Mouse (Mus musculus): Measurements from ENCODE around the gene Trio. TPM values are rescaled to one million over a fixed set of nuclear protein-coding genes. Genes with fewer than 3 reads are reported as not detected.
A peak's percentile ranks its signal among the peaks of the same experiment; 100 is the strongest.

The Trio gene
- polyA plus RNA-seq (2011; ENCODE audit: insufficient read length, low read depth, missing spikeins): 154 and 161 TPM in 2 replicates

DNA sequence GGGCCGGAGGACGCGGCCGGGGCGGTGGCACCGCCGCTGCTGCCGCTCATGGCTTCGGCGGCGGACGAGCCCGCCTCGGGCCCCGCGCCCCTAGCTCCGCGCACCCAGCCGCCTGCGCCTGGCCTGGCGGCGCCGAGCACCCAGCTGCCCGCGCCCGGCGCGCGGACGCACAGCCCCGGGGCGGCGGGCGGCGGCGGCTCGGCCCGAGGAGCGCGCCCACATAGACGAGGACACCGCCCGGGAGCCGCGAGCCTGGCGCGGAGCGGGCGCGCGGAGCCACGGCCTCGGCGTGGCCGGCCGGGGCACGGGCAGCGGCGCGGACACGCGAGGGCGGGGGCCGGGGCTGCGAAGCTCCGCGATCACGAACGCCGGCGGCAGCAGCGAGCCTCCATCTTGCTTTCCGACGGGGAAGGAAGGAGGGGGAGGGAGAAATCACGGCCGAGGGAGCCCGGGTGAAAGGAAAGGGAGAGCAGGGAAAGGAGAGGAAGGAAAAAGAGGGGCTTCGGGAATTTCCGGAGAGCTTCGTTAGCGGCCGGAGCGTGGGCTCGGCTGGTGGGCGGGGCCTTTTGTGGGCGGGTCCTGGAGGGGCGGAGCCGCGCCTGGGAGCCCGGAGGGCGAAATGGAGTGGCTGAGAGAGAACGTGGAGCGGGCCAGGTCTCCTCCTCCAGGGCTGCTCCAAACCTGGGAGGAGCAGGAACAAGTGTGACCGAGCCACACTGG lies at the start of gene Trio:
TSS of gene Trio (minus strand) at position 402 of the 720 bp plus-strand sequence.
- Histone ChIP-seq H3K4me1 (ENCODE audit: control insufficient read depth, insufficient read depth, low read length) (peaks cover 9% of the 10 kb centered on the region), H3K27ac (ENCODE audit: insufficient read depth, low read length) (peak within 1 kb of the TSS; percentile 93), H3K4me3 (ENCODE audit: insufficient read depth, low read length) (peak within 1 kb of the TSS; percentile 77)
- no peak for TF ChIP-seq CTCF (IDR thresholded peaks at IDR 0.05; ENCODE audit: borderline replicate concordance, insufficient read depth, low read length)
- TF ChIP-seq POLR2A (IDR thresholded peaks at IDR 0.05; ENCODE audit: low read depth, low read length): peak; percentile 77

- Histone ChIP-seq H3K27ac (ENCODE audit: insufficient read depth, low read length) (no peak overlapping the region), H3K4me1 (ENCODE audit: control insufficient read depth, insufficient read depth, low read length) (no peaks in the 10 kb centered on the region), H3K4me3 (ENCODE audit: insufficient read depth, low read length) (no peak overlapping the region)
- no peak for TF ChIP-seq CTCF (IDR thresholded peaks at IDR 0.05; ENCODE audit: borderline replicate concordance, insufficient read depth, low read length)
- TF ChIP-seq POLR2A (IDR thresholded peaks at IDR 0.05; ENCODE audit: low read depth, low read length): no peak
These were observed 48.8 kb upstream of the Trio start for GRCm38 (mm10) chr15:28074416-28074970.

GRCm38 (mm10) chr15:28071601-28072000 lies 46.0 kb upstream of the Trio start:
- no peak overlapping the region for H3K4me3 ChIP-seq (ENCODE audit: insufficient read depth, low read length)
- TF ChIP-seq POLR2A (IDR thresholded peaks at IDR 0.05; ENCODE audit: low read depth, low read length) (no peak), CTCF (IDR thresholded peaks at IDR 0.05; ENCODE audit: borderline replicate concordance, insufficient read depth, low read length) (no peak)
- no peaks in the 10 kb centered on the region for H3K4me1 ChIP-seq (ENCODE audit: control insufficient read depth, insufficient read depth, low read length)
- H3K27ac ChIP-seq (ENCODE audit: insufficient read depth, low read length): no peak overlapping the region

DNA sequence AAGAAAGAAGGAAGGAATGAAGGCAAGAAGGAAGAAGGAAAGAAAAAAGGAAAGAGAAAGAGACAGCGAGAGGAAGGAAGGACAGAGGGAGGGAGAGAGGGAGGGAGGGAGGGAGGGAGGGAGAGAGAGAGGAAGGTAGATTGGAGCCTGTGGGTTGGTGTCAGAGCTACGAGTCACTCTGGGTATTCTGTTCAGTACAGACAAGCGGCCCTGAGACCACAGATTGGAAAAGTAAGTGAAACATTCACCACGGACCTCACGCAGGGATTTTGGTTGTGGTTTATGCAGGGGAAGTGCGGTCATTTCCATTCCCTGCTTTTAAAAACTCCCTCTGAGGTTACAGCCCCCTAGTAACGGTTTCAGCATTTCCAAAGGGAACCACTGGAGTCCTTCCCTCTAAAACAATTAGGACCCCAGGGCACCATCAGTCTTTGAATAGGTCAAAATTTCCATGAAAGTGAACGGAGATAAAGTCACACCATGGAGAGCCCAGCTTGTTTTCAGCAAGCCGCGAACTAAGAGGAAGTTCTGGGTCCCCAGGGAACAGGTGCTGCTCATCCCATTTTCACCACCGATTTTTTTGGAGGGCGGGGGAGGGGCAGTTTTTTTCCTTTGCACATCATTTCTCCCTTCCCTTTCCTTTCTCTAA lies 45.2 kb upstream of the Trio start:
- Histone ChIP-seq H3K4me3 (ENCODE audit: insufficient read depth, low read length) (no peak overlapping the region; the same call in 1 of the 2 replicates), H3K4me1 (ENCODE audit: control insufficient read depth, insufficient read depth, low read length) (no peaks in the 10 kb centered on the region), H3K27ac (ENCODE audit: insufficient read depth, low read length) (no peak overlapping the region)
- TF ChIP-seq POLR2A (IDR thresholded peaks at IDR 0.05; ENCODE audit: low read depth, low read length) (no peak), CTCF (IDR thresholded peaks at IDR 0.05; ENCODE audit: borderline replicate concordance, insufficient read depth, low read length) (no peak)

DNA sequence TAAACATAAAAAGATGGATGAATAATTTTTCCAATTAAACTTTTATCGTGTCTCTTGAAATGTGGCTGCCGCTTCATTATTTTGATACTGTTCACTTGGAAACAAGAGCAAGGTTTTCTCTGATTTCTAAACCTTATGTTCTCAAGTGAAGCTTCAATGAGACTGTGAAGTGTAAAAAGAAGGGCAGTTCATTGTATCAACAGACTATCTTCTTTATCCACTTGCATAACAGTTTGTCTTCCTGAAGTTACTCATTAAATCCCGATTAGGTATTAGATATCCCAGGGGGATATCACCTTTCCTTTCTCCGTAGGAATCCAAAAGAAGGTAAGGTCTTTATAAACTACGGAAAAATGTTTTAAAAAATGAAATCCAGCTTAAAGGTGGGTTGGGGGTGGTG lies 44.6 kb upstream of the Trio start:
- TF ChIP-seq POLR2A (IDR thresholded peaks at IDR 0.05; ENCODE audit: low read depth, low read length) (no peak), CTCF (IDR thresholded peaks at IDR 0.05; ENCODE audit: borderline replicate concordance, insufficient read depth, low read length) (no peak)
- no peaks in the 10 kb centered on the region for H3K4me1 ChIP-seq (ENCODE audit: control insufficient read depth, insufficient read depth, low read length)
- no peak overlapping the region for H3K4me3 ChIP-seq (ENCODE audit: insufficient read depth, low read length)
- no peak overlapping the region for H3K27ac ChIP-seq (ENCODE audit: insufficient read depth, low read length)

- Histone ChIP-seq H3K4me3 (ENCODE audit: insufficient read depth, low read length) (no peak overlapping the region), H3K4me1 (ENCODE audit: control insufficient read depth, insufficient read depth, low read length) (no peaks in the 10 kb centered on the region), H3K27ac (ENCODE audit: insufficient read depth, low read length) (no peak overlapping the region)
- TF ChIP-seq CTCF (IDR thresholded peaks at IDR 0.05; ENCODE audit: borderline replicate concordance, insufficient read depth, low read length) (no peak), POLR2A (IDR thresholded peaks at IDR 0.05; ENCODE audit: low read depth, low read length) (no peak)
These were observed 41.7 kb upstream of the Trio start for GRCm38 (mm10) chr15:28067373-28067772.

DNA sequence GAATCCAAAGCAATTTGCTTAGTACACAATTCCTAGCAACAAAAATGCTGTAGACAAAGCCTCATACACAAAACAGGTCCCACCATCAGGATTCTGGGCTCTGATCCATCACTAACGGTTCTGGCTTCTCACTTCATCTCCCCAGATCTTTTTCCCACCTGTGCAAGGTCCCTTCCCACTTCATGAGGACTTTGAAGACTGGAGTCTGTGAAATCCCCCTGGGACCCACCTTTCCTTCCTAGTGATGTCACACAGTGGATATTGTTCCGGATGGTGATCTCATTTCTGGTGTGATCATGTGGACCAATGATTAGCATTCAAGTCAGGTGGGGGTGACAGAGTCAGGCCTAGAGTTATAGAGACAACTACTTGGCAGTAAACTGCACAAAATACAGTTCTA lies 40.8 kb upstream of the Trio start:
- H3K4me1 ChIP-seq (ENCODE audit: control insufficient read depth, insufficient read depth, low read length): no peaks in the 10 kb centered on the region
- TF ChIP-seq POLR2A (IDR thresholded peaks at IDR 0.05; ENCODE audit: low read depth, low read length): no peak
- no peak for TF ChIP-seq CTCF (IDR thresholded peaks at IDR 0.05; ENCODE audit: borderline replicate concordance, insufficient read depth, low read length)
- H3K4me3 ChIP-seq (ENCODE audit: insufficient read depth, low read length): no peak overlapping the region
- no peak overlapping the region for H3K27ac ChIP-seq (ENCODE audit: insufficient read depth, low read length)

GRCm38 (mm10) chr15:28065572-28065971 lies 39.9 kb upstream of the Trio start:
- no peak for TF ChIP-seq CTCF (IDR thresholded peaks at IDR 0.05; ENCODE audit: borderline replicate concordance, insufficient read depth, low read length)
- TF ChIP-seq POLR2A (IDR thresholded peaks at IDR 0.05; ENCODE audit: low read depth, low read length): no peak
- Histone ChIP-seq H3K4me1 (ENCODE audit: control insufficient read depth, insufficient read depth, low read length) (no peaks in the 10 kb centered on the region), H3K4me3 (ENCODE audit: insufficient read depth, low read length) (no peak overlapping the region), H3K27ac (ENCODE audit: insufficient read depth, low read length) (no peak overlapping the region)

DNA sequence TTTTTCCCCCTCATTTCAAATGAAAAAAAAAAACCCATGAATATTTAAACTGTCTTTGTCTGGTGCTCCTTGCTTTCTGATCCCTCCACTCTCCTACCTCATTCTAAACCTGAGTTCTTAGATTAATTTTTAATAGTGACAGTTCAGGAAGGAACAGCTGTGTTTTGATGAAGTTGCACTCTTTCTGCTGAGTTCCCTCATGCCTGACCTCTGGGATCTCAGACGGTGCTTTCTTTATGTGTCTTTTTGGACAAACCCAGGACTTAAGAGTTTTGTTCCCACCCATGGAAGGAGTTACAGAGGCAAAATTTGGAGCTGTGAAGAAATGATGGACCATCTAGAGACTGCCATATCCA lies 39.1 kb upstream of the Trio start:
- Histone ChIP-seq H3K27ac (ENCODE audit: insufficient read depth, low read length) (no peak overlapping the region), H3K4me3 (ENCODE audit: insufficient read depth, low read length) (no peak overlapping the region), H3K4me1 (ENCODE audit: control insufficient read depth, insufficient read depth, low read length) (no peaks in the 10 kb centered on the region)
- TF ChIP-seq POLR2A (IDR thresholded peaks at IDR 0.05; ENCODE audit: low read depth, low read length) (no peak), CTCF (IDR thresholded peaks at IDR 0.05; ENCODE audit: borderline replicate concordance, insufficient read depth, low read length) (no peak)

Data from embryonic fibroblast, embryonic 13.5 days (primary cell).